In the genomic region with DNA sequence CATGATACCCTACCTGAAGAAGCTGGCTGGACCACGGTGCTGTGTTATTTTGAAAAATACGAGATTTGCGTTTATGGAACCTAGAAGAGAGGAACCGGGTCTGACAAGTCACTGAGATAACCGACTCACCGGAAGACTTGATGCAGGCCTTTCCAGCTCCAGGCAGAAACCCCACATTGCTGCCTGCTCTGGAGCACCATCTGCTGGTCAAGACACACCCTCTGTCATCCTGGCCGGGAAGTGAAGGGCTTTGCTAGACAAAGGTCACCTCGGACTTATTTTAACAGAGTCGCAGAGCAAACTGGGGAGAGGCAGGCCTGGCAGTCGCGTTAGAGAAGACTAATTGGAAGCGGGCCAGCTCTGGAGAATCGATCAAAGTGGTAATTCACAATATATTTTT, we compare ENCODE assay signal across 8 mouse cellular contexts.
DNase-seq lines count a peak whose midpoint lies in the region; ATAC-seq and TF ChIP-seq lines count a peak whose summit lies in the region.

No protein-coding gene starts in this region.

- no peaks in the 10 kb centered on the region for H3K9me3 ChIP-seq in heart, embryonic 14.5 days (ENCODE audit: control insufficient read depth, low read length)
- H3K9me3 ChIP-seq in kidney, postnatal 0 days (replicated peaks; ENCODE audit: low read length), result no peaks in the 10 kb centered on the region; the same call in 1 of the 2 replicates
- H3K9me3 ChIP-seq in neural tube, embryonic 11.5 days (ENCODE audit: control insufficient read depth, low read length), result no peaks in the 10 kb centered on the region

- H3K4me2 ChIP-seq in heart, embryonic 14.5 days (ENCODE audit: low read length), result 0 out of 2 replicates have a peak overlapping the region, but pooled peaks have one; percentile 8
- H3K4me2 ChIP-seq in kidney, postnatal 0 days (ENCODE audit: low read length), result no peak overlapping the region
- H3K4me2 ChIP-seq in neural tube, embryonic 11.5 days (ENCODE audit: low read depth), result no peak overlapping the region

- TF ChIP-seq POLR2A in embryonic fibroblast, embryonic 13.5 days (IDR thresholded peaks at IDR 0.05; ENCODE audit: low read depth, low read length), result no peak
- TF ChIP-seq POLR2A in liver, adult 2 months (IDR thresholded peaks at IDR 0.05; ENCODE audit: extremely low read depth, insufficient read depth, low read length), result no peak

- H3K4me3 ChIP-seq in embryonic fibroblast, embryonic 13.5 days (ENCODE audit: insufficient read depth, low read length), result no peak overlapping the region
- H3K4me3 ChIP-seq in heart, embryonic 14.5 days (ENCODE audit: control insufficient read depth in 1 of 2, insufficient read depth in 1 of 2, low read depth in 1 of 2, low read length in 2 of 2), result no peak overlapping the region
- H3K4me3 ChIP-seq in kidney, postnatal 0 days (replicated peaks; ENCODE audit: low read depth, low read length), result no peak overlapping the region
- H3K4me3 ChIP-seq in liver, adult 2 months (ENCODE audit: insufficient read depth, low read depth, low read length), result no peak overlapping the region
- H3K4me3 ChIP-seq in neural tube, embryonic 11.5 days (ENCODE audit: low read depth, low read length), result no peak overlapping the region

- peak; percentile 56; the same call in 1 of the 2 replicates for ATAC-seq in heart, embryonic 14.5 days (ENCODE audit: insufficient number of reproducible peaks, insufficient read depth, low FRiP score, low read depth)
- peak; percentile 69 for ATAC-seq in kidney, postnatal 0 days (replicated peaks; ENCODE audit: low FRiP score, low read depth)
- peak; percentile 80 for ATAC-seq in neural tube, embryonic 11.5 days (ENCODE audit: insufficient read depth, low FRiP score, low TSS enrichment)

- 0 out of 2 replicates have a peak overlapping the region, but pooled peaks have one; percentile 12 for H3K9ac ChIP-seq in heart, embryonic 14.5 days (ENCODE audit: low read length)
- H3K9ac ChIP-seq in kidney, postnatal 0 days (ENCODE audit: low read depth, low read length), result no peak overlapping the region
- no peak overlapping the region for H3K9ac ChIP-seq in liver, adult 2 months (ENCODE audit: low read depth, low read length)
- no peak overlapping the region for H3K9ac ChIP-seq in neural tube, embryonic 11.5 days (ENCODE audit: low read length)

- no peaks in the 10 kb centered on the region for H3K36me3 ChIP-seq in heart, embryonic 14.5 days (ENCODE audit: control insufficient read depth, insufficient read depth, low read length)
- no peaks in the 10 kb centered on the region for H3K36me3 ChIP-seq in kidney, postnatal 0 days (ENCODE audit: insufficient read depth, low read length)
- no peaks in the 10 kb centered on the region for H3K36me3 ChIP-seq in liver, adult 2 months (ENCODE audit: control insufficient read depth, insufficient read depth, low read length)
- H3K36me3 ChIP-seq in neural tube, embryonic 11.5 days (ENCODE audit: control insufficient read depth, insufficient read depth, low read length), result no peaks in the 10 kb centered on the region

- 0 out of 2 replicates have a peak, but pooled peaks cover 3% of the 10 kb centered on the region for H3K4me1 ChIP-seq in embryonic fibroblast, embryonic 13.5 days (ENCODE audit: control insufficient read depth, insufficient read depth, low read length)
- no peaks in the 10 kb centered on the region for H3K4me1 ChIP-seq in heart, embryonic 14.5 days (ENCODE audit: control insufficient read depth in 2 of 2, insufficient read depth in 2 of 2, low read length in 2 of 2)
- no peaks in the 10 kb centered on the region for H3K4me1 ChIP-seq in kidney, postnatal 0 days (replicated peaks; ENCODE audit: insufficient read depth, low read length)
- no peaks in the 10 kb centered on the region for H3K4me1 ChIP-seq in liver, adult 2 months (ENCODE audit: control insufficient read depth, insufficient read depth, low read length)
- H3K4me1 ChIP-seq in neural tube, embryonic 11.5 days (ENCODE audit: control insufficient read depth, insufficient read depth, low read length), result no peaks in the 10 kb centered on the region

- TF ChIP-seq CTCF in embryonic fibroblast, embryonic 13.5 days (IDR thresholded peaks at IDR 0.05; ENCODE audit: borderline replicate concordance, insufficient read depth, low read length), result peak; percentile 90
- peak; percentile 95 for TF ChIP-seq CTCF in kidney, postnatal 0 days (IDR thresholded peaks at IDR 0.05; ENCODE audit: low read depth)
- peak; percentile 92 for TF ChIP-seq CTCF in liver, adult 2 months (IDR thresholded peaks at IDR 0.05; ENCODE audit: low read depth, low read length)

- H3K27ac ChIP-seq in embryonic fibroblast, embryonic 13.5 days (ENCODE audit: insufficient read depth, low read length), result no peak overlapping the region
- no peak overlapping the region for H3K27ac ChIP-seq in heart, embryonic 14.5 days (replicated peaks in 1 of 2; ENCODE audit: control insufficient read depth in 1 of 2, insufficient read depth in 1 of 2, low read depth in 2 of 2, low read length in 2 of 2)
- H3K27ac ChIP-seq in kidney, postnatal 0 days, result no peak overlapping the region
- H3K27ac ChIP-seq in liver, adult 2 months (replicated peaks; ENCODE audit: insufficient read depth, low read depth, low read length), result no peak overlapping the region
- no peak overlapping the region for H3K27ac ChIP-seq in neural tube, embryonic 11.5 days (ENCODE audit: low read depth, low read length)

- WGBS in heart, embryonic 14.5 days, result 8% methylated on average over 13 of the region's 13 CpGs
- 8% methylated on average over 13 of the region's 13 CpGs for WGBS in kidney, postnatal 0 days
- WGBS in liver, adult 2 months, result 2% methylated on average over 13 of the region's 13 CpGs
- 16% methylated on average over 13 of the region's 13 CpGs for WGBS in neural tube, embryonic 11.5 days

- peak; percentile 44 for DNase-seq in 3134 (ENCODE audit: extremely low read depth, insufficient read length, low spot score)
- DNase-seq in adrenal gland, postnatal 36 days, result peak; percentile 76 to 82
- peak; percentile 85 for DNase-seq in kidney, postnatal 0 days (ENCODE audit: low spot score)
- DNase-seq in liver, adult 2 months (ENCODE audit: extremely low read depth, low read depth, low spot score), result peak; percentile 71
- peak; percentile 80 for DNase-seq in neural tube, embryonic 11.5 days (ENCODE audit: low spot score)
- peak; percentile 54 for DNase-seq in telencephalon, adult 2 months (ENCODE audit: low read depth, low spot score)

- no peaks in the 10 kb centered on the region for H3K27me3 ChIP-seq in heart, embryonic 14.5 days (ENCODE audit: control insufficient read depth, insufficient read depth, low read length)
- H3K27me3 ChIP-seq in kidney, postnatal 0 days (ENCODE audit: insufficient read depth, low read length), result no peaks in the 10 kb centered on the region
- no peaks in the 10 kb centered on the region for H3K27me3 ChIP-seq in liver, adult 2 months (ENCODE audit: control insufficient read depth, insufficient read depth, low read length)
- no peaks in the 10 kb centered on the region for H3K27me3 ChIP-seq in neural tube, embryonic 11.5 days (ENCODE audit: control insufficient read depth, insufficient read depth, low read length)

- no peaks in the 10 kb centered on the region for H3K79me2 ChIP-seq in liver, adult 2 months (ENCODE audit: control insufficient read depth, insufficient read depth, low read length)
